Mouse (Mus musculus) MEL (cell line): ENCODE measurements around the gene Corin.

Experiments
- CTCF ChIP-seq, 3 experiments: IDR thresholded peaks in 2 of 3; conservative IDR thresholded peaks in 1 of 3; 2 replicates each; pipeline ENCODE4 v1.5.1; 2011 to 2012; ENCODE audit warnings: low read length in 3 of 3, low read depth in 2 of 3, mild to moderate bottlenecking in 2 of 3, improper control_type of control experiment in 1 of 3, inconsistent platforms in 1 of 3, mixed read lengths in 1 of 3, moderate library complexity in 1 of 3; ENCODE audit not compliant: control insufficient read depth in 1 of 3, insufficient read depth in 1 of 3, poor library complexity in 1 of 3, severe bottlenecking in 1 of 3
- POLR2A ChIP-seq, 2 experiments: IDR thresholded peaks; 2 replicates each; pipeline ENCODE4 v1.6.1; 2011 to 2012; ENCODE audit warnings: low read length in 2 of 2, mild to moderate bottlenecking in 2 of 2, control low read depth in 1 of 2, improper control_type of control experiment in 1 of 2, low read depth in 1 of 2, moderate library complexity in 1 of 2; ENCODE audit not compliant: control insufficient read depth in 1 of 2, insufficient read depth in 1 of 2, poor library complexity in 1 of 2
- SIN3A ChIP-seq: IDR thresholded peaks from 2 replicates; pipeline ENCODE4 v1.6.1; 2012; ENCODE audit warnings: low read length, improper control_type of control experiment, inconsistent platforms

DNA sequence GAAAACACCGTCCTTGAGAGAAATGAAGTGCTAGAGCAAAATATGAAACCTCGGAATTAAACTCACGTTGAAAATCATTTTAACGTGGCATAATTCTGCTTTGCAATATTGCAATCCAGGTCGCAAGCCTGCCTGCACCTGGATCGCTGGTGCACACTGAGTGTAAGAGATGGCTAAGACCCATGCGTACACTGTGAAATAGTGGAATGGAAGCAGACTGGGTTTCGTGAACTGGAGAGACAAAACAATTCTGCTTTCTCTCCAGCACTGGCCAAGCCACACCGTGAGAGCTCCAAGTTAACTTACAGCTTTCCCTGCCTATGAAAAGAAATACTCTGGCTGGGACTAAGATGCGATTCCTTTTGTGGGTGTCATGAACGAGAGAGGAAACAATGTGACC, 51.1 kb downstream of the Corin start:
- TF ChIP-seq POLR2A (IDR thresholded peaks at IDR 0.05; ENCODE audit: control insufficient read depth in 1 of 2, insufficient read depth in 1 of 2, low read depth in 1 of 2, low read length in 2 of 2, poor library complexity in 1 of 2), result no peak
- no peak for TF ChIP-seq CTCF (IDR thresholded peaks at IDR 0.05 in 2 of 3, conservative IDR thresholded peaks at IDR 0.05 in 1 of 3; ENCODE audit: control insufficient read depth in 1 of 3, insufficient read depth in 1 of 3, low read depth in 2 of 3, low read length in 3 of 3, poor library complexity in 1 of 3, severe bottlenecking in 1 of 3)
- TF ChIP-seq SIN3A, result no peak
